Mouse (Mus musculus): Measurements from ENCODE around the gene Lrrc26.

- TF ChIP-seq GATA1 (IDR thresholded peaks at IDR 0.05; ENCODE audit: borderline replicate concordance, low read length), result no peak
- TF ChIP-seq FLI1 (IDR thresholded peaks at IDR 0.05; ENCODE audit: low read length), result no peak
These were observed 10.5 kb upstream of the Lrrc26 start for GRCm38 (mm10) chr2:25278928-25279882.

Measured in megakaryocyte, embryonic 14.5 days (primary cell).